Mouse (Mus musculus) lung, postnatal 0 days (tissue): ENCODE data around the gene Fmnl3.

Source experiments
- CTCF ChIP-seq: IDR thresholded peaks from 2 replicates; pipeline ENCODE4 v1.5.1; 2016; ENCODE audit warnings: antibody characterized with exemption, mild to moderate bottlenecking
- EP300 ChIP-seq: IDR thresholded peaks from 2 replicates; pipeline ENCODE4 v1.6.1; 2016; ENCODE audit warnings: antibody characterized with exemption, mild to moderate bottlenecking, control low read depth

DNA sequence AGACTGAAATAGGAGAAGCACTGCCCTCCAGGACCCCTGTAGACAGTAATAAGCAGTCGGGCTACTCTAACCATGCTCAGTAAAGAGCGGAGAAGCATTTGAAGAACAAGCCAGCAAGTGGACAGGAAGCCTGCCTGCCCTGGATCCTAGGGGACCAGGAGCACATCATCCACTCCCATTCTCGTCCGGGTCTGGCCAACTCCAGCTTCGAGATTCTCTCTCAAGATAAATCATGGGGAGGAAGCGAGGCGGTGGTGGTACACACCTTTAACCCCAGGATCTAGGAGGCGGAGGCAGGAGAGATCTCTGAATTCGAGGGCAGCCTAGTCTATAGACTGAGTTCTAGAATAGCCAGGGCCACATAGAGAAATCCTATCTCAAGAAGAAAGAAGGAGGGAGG is 46.1 kb downstream of the Fmnl3 start:
- TF ChIP-seq EP300 (no peak), CTCF (no peak)
